Mouse (Mus musculus) hindbrain, postnatal 0 days (tissue): ENCODE data around the gene Cabp7. TPM values are rescaled to one million over a fixed set of nuclear protein-coding genes. Genes with fewer than 3 reads are reported as not detected.

Experiments used
- ATAC-seq: fragments of 200-750 bp; cut with Nextera tagmentation; 2 replicates; pipeline ENCODE4 v1.8.0; 2017; ENCODE audit warnings: mild to moderate bottlenecking, moderate TSS enrichment, moderate library complexity
- DNase-seq: peaks from one replicate; pipeline ENCODE4 v3.0.0-alpha.2; 2015; ENCODE audit warnings: low spot score
- H3K27ac ChIP-seq: fragments of 300-500 bp; sonication (generic); 2 replicates; pipeline ENCODE4 v1.5.1; 2014; ENCODE audit warnings: mild to moderate bottlenecking
- H3K27me3 ChIP-seq: fragments of 300-500 bp; sonication (generic); 2 replicates; pipeline ENCODE4 v1.6.1; 2014; ENCODE audit warnings: low read length, mixed read lengths; ENCODE audit not compliant: insufficient read depth
- H3K36me3 ChIP-seq: fragments of 300-500 bp; sonication (generic); 2 replicates; pipeline ENCODE4 v1.6.1; 2014; ENCODE audit warnings: low read length, mixed read lengths; ENCODE audit not compliant: insufficient read depth
- H3K4me1 ChIP-seq: fragments of 300-500 bp; sonication (generic); 2 replicates; pipeline ENCODE4 v1.6.1; 2014; ENCODE audit warnings: antibody characterized with exemption, low read length, mixed read lengths; ENCODE audit not compliant: insufficient read depth
- H3K4me2 ChIP-seq: fragments of 300-500 bp; sonication (generic); 2 replicates; pipeline ENCODE4 v1.6.1; 2014; ENCODE audit warnings: low read depth, mild to moderate bottlenecking, low read length, moderate library complexity, mixed read lengths
- H3K4me3 ChIP-seq: fragments of 300-500 bp; sonication (generic); 2 replicates; pipeline ENCODE4 v1.5.1; 2014; ENCODE audit warnings: low read length
- H3K9ac ChIP-seq: fragments of 300-500 bp; sonication (generic); replicated peaks from 2 replicates; pipeline ENCODE4 v1.6.1; 2014; ENCODE audit warnings: mild to moderate bottlenecking, low read length, moderate library complexity, mixed read lengths
- H3K9me3 ChIP-seq: fragments of 300-500 bp; sonication (generic); 2 replicates; pipeline ENCODE4 v1.6.1; 2016; ENCODE audit warnings: low read length, mixed read lengths
- CTCF ChIP-seq: IDR thresholded peaks from 2 replicates; pipeline ENCODE4 v1.5.1; 2016; ENCODE audit warnings: antibody characterized with exemption, control low read depth, low read depth
- WGBS: fragments of 180-500 bp; shearing (Covaris S2); extraction: QIAGEN DNeasy Blood & Tissue Kit; methylation state at CpG from one replicate; pipeline ENCODE4 v1.1.7; 2014; 5-methylcytosine and 5-hydroxymethylcytosine counted together
- polyA plus RNA-seq: library from polyadenylated mRNA; unstranded; fragments of >200 nt; fragmentation: Nextera tagmentation; extraction: Ambion mirVana; gene quantifications from 2 replicates; pipeline ENCODE4 v1.2.1, GENCODE M21; 2015
- total RNA-seq: library from RNA; depleted of rRNA; stranded (reverse); fragments of >200 nt; gene quantifications from 2 replicates; pipeline ENCODE4 v1.2.3, GENCODE M21; 2014

Cabp7 gene
- total and polyA plus RNA-seq, 2 experiments from 2014 or later = 3.3 to 20.4 TPM

DNA sequence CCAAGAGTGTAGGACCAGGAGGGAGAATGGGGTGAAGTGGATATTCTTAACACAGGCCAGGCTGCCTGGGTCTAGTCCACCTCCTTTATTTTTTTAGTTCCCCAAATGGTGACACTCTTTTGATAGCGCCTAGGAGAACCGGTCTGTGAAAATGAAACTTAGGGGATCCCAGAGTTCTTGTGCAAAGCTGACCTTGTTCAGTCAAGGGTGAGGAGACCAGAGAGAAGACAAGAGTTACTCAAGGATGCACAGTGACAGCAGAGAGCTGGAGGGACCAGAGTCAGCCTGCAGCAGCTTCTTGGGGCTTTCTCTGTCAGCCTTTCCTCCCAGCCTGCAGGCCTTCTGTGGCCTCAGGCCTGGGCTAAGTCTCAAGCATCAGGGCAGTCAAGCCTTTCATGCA is 15.9 kb upstream of the Cabp7 start:
- Histone ChIP-seq H3K4me2 (no peak overlapping the region), H3K4me3 (no peak overlapping the region), H3K4me1 (no peaks in the 10 kb centered on the region), H3K9ac (no peak overlapping the region), H3K27ac (no peak overlapping the region), H3K27me3 (no peaks in the 10 kb centered on the region), H3K9me3 (no peaks in the 10 kb centered on the region), H3K36me3 (no peaks in the 10 kb centered on the region)
- TF ChIP-seq CTCF = no peak
- ATAC-seq (no peak), DNase-seq (no peak)
- WGBS = 34% methylated on average over 2 of the region's 2 CpGs

DNA sequence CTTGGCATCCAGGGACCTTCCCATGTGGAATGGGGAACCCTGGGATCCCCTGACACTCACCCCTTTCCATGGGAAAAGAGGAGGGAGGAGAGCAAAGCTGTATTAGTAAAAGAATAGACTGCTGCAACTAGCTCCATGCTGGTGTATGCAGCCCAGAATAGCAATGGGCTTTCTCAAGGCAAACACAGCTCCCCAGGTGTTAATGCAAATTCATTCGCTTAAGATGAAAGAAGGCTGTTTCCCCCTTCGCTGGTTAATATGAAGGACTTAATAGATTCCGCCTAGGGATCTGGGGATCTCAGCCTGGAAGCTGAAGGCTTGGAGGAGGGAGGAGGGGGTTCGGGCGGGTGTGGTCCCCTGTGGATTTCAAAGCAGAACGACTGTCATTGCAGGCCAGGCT is 15.4 kb upstream of the Cabp7 start:
- ATAC-seq (no peak), DNase-seq (no peak)
- H3K27ac ChIP-seq = no peak overlapping the region
- TF ChIP-seq CTCF = no peak
- no peaks in the 10 kb centered on the region for H3K4me1 ChIP-seq
- no peak overlapping the region; the same call in 1 of the 2 replicates for H3K9ac ChIP-seq
- no peaks in the 10 kb centered on the region for H3K9me3 ChIP-seq
- H3K27me3 ChIP-seq = no peaks in the 10 kb centered on the region
- H3K4me2 ChIP-seq = no peak overlapping the region
- H3K4me3 ChIP-seq = no peak overlapping the region
- WGBS = 14% methylated on average over 6 of the region's 6 CpGs
- no peaks in the 10 kb centered on the region for H3K36me3 ChIP-seq

DNA sequence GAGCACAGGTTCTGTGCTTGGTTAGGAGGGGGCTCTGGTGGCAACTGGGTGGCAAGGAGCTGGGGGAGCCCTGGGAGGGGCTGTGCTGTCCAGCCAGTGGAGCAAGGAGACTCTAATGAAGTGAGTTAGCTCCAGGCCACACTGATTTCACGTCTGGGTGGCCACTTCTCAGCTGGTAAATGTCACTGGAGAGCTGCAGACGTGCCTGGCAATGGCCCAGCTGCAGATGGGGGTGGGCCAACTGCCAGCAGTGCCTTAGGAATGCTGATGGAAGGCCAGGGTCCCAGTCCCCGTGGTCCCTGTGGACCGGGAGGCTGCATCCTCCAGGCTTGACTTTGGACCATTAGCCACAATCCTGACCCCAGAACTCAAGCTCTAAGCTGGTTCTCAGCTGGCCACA is 13.9 kb upstream of the Cabp7 start:
- no peak overlapping the region for H3K4me2 ChIP-seq
- DNase-seq (peak; percentile 55), ATAC-seq (no peak)
- H3K9ac ChIP-seq = no peak overlapping the region
- H3K4me3 ChIP-seq = no peak overlapping the region
- WGBS = 19% methylated on average over 4 of the region's 4 CpGs
- no peak overlapping the region for H3K27ac ChIP-seq
- H3K27me3 ChIP-seq = no peaks in the 10 kb centered on the region
- no peaks in the 10 kb centered on the region for H3K9me3 ChIP-seq
- TF ChIP-seq CTCF = no peak
- H3K4me1 ChIP-seq = no peaks in the 10 kb centered on the region
- no peaks in the 10 kb centered on the region for H3K36me3 ChIP-seq

DNA sequence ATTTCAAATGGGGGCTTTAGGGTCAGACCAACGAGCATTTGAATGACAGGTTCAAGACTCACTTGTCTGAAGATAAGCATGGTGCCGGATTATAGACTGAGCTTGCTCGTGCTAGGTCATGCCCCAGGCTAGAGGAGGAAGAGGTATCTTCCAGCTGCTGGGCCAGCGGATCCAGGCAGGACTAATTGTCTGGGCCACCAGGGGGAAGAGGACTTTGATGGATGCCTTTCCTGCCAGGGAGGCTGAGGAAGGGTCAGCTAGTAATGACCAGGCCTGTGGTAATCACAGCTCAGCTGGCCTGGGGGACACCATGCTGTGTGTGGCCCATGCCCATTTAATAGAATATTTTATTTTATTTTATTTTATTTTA is 11.2 kb upstream of the Cabp7 start:
- Histone ChIP-seq H3K36me3 (no peaks in the 10 kb centered on the region), H3K4me2 (no peak overlapping the region), H3K9me3 (no peaks in the 10 kb centered on the region), H3K27me3 (no peaks in the 10 kb centered on the region), H3K27ac (no peak overlapping the region), H3K4me1 (no peaks in the 10 kb centered on the region), H3K9ac (no peak overlapping the region), H3K4me3 (no peak overlapping the region)
- TF ChIP-seq CTCF = no peak
- WGBS = 32% methylated on average over 4 of the region's 4 CpGs
- no peak for DNase-seq
- ATAC-seq = no peak

DNA sequence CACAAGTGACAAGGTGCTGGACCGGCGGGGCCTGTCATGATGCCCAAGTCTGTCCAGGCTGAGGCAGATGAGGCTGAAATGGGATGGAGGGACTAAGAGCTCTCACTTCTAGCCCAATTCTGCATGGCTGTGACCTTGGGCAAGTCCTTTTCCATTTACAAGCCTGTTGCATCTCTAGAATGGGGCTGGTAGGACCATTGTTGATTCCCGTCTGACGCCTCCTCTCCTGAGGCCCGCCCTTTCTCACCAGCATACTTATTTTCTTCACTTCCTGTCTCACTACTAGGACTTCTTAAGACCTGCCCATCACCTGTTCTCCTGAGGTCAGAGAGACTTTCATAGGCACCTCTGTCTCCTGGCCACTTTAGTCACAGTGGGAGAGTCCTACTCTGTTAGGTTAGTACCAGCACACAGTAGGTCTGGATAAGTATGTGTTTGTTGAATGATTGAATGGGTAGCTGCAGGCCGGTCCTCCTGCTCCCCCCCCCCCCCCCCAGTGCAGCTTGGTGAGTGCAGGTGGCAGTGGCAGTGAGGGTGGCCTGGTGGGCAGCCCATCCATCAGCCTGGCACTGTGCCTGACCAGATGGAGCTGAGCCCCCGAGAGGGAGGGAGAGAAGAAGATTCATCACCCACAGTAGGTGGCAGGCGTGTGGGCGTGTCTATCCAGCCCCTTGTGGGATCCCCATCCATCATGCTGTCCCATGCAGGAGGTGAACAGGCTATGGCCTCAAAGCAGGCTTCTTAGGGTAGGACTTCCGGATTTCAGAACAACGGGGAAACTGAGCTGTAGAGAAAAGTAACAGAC is 10.6 kb upstream of the Cabp7 start:
- no peak for TF ChIP-seq CTCF
- ATAC-seq (no peak), DNase-seq (no peak)
- no peak overlapping the region for H3K9ac ChIP-seq
- WGBS = 47% methylated on average over 11 of the region's 11 CpGs
- H3K9me3 ChIP-seq = no peaks in the 10 kb centered on the region
- no peak overlapping the region for H3K4me3 ChIP-seq
- no peak overlapping the region for H3K27ac ChIP-seq
- no peaks in the 10 kb centered on the region for H3K36me3 ChIP-seq
- no peak overlapping the region for H3K4me2 ChIP-seq
- no peaks in the 10 kb centered on the region for H3K4me1 ChIP-seq
- no peaks in the 10 kb centered on the region for H3K27me3 ChIP-seq

DNA sequence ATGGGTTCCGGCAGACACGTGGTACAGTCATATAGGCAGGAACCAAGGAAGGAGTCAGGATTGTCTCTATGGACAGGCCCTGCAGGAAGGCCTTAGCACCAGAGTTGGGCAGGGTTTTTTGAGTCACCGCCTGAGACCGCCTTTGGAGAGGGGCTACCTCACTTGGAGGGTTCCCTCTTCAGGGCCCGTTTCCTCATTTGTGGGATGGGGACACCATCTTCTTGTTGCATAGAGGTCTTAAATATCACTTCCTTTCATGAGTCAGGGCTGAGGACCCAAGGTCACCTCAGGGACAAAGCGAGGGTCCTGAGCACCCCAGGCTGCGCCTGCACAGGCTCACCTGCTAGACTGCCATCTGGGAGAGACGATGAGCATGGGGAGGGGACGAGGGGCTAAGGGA is 9.9 kb upstream of the Cabp7 start:
- DNase-seq (no peak), ATAC-seq (no peak)
- no peak overlapping the region for H3K4me2 ChIP-seq
- no peaks in the 10 kb centered on the region for H3K9me3 ChIP-seq
- H3K27me3 ChIP-seq = no peaks in the 10 kb centered on the region
- no peak for TF ChIP-seq CTCF
- no peaks in the 10 kb centered on the region for H3K4me1 ChIP-seq
- 76% methylated on average over 9 of the region's 9 CpGs for WGBS
- no peaks in the 10 kb centered on the region for H3K36me3 ChIP-seq
- H3K4me3 ChIP-seq = no peak overlapping the region
- H3K27ac ChIP-seq = no peak overlapping the region
- H3K9ac ChIP-seq = no peak overlapping the region

DNA sequence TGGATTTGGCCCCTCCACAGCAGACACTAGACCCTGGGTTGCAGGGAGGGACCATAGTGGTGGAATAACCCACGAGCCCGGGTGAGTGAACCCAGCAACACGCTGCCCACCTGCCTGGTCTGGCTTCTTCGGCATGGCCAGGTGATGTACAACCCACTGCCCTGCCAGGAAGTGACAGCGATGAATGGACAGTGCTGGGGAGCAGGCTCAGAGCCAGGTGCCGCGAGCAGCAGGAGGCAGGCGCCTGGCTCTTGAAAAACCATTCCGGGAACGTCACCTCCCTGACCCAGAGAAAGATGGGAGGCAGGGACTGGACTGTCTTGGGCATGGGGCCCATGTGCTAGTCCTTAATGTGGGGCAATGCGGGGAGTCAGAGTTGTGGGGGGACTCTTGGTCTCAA is 8.3 kb upstream of the Cabp7 start:
- no peak overlapping the region for H3K27ac ChIP-seq
- no peaks in the 10 kb centered on the region for H3K9me3 ChIP-seq
- DNase-seq (no peak), ATAC-seq (no peak)
- TF ChIP-seq CTCF = no peak
- no peaks in the 10 kb centered on the region for H3K36me3 ChIP-seq
- H3K27me3 ChIP-seq = peaks cover 8% of the 10 kb centered on the region; the same call in 1 of the 2 replicates
- H3K4me3 ChIP-seq = no peak overlapping the region
- WGBS = 60% methylated on average over 11 of the region's 11 CpGs
- H3K4me1 ChIP-seq = no peaks in the 10 kb centered on the region
- no peak overlapping the region for H3K4me2 ChIP-seq
- no peak overlapping the region for H3K9ac ChIP-seq
